Mouse (Mus musculus) hindbrain, embryonic 11.5 days (tissue): ENCODE measurements around the gene Ebpl. TPM values are rescaled to one million over a fixed set of nuclear protein-coding genes. Genes with fewer than 3 reads are reported as not detected.
"Not testable (repeated sequence)": the region's sequence is repeated elsewhere in the genome, so short reads cannot be mapped to it uniquely, and the experiment has no call there.

Experiments used
- ATAC-seq: fragments of 200-750 bp; cut with Nextera tagmentation; 2 replicates; pipeline ENCODE4 v1.8.0; 2017; ENCODE audit warnings: mild to moderate bottlenecking, moderate TSS enrichment, moderate library complexity; ENCODE audit not compliant: low FRiP score
- DNase-seq: peaks from one replicate; pipeline ENCODE4 v3.0.0-alpha.2; 2015; ENCODE audit warnings: low spot score
- H3K27ac ChIP-seq: fragments of 300-500 bp; sonication (generic); 2 replicates; pipeline ENCODE4 v1.5.1; 2014; ENCODE audit warnings: mild to moderate bottlenecking, low read depth, low read length
- H3K27me3 ChIP-seq: fragments of 300-500 bp; sonication (generic); 2 replicates; pipeline ENCODE4 v1.6.1; 2014; ENCODE audit warnings: mild to moderate bottlenecking, low read length, moderate library complexity, mixed read lengths; ENCODE audit not compliant: control insufficient read depth, insufficient read depth
- H3K36me3 ChIP-seq: fragments of 300-500 bp; sonication (generic); 2 replicates; pipeline ENCODE4 v1.6.1; 2014; ENCODE audit warnings: mild to moderate bottlenecking, low read length, moderate library complexity, mixed read lengths; ENCODE audit not compliant: control insufficient read depth, insufficient read depth
- H3K4me1 ChIP-seq: fragments of 300-500 bp; sonication (generic); replicated peaks from 2 replicates; pipeline ENCODE4 v1.6.1; 2014; ENCODE audit warnings: low read length, mixed read lengths; ENCODE audit not compliant: control insufficient read depth, insufficient read depth
- H3K4me2 ChIP-seq: fragments of 300-500 bp; sonication (generic); replicated peaks from 2 replicates; pipeline ENCODE4 v1.6.1; 2014; ENCODE audit warnings: mild to moderate bottlenecking, low read depth, low read length
- H3K4me3 ChIP-seq: fragments of 300-500 bp; sonication (generic); 2 replicates; pipeline ENCODE4 v1.5.1; 2014; ENCODE audit warnings: low read depth, low read length
- H3K9ac ChIP-seq: fragments of 300-500 bp; sonication (generic); 2 replicates; pipeline ENCODE4 v1.6.1; 2014; ENCODE audit warnings: low read depth, low read length
- H3K9me3 ChIP-seq: fragments of 300-500 bp; sonication (generic); 2 replicates; pipeline ENCODE4 v1.6.1; 2016; ENCODE audit warnings: low read length; ENCODE audit not compliant: control insufficient read depth
- WGBS: fragments of 180-500 bp; shearing (Covaris S2); extraction: QIAGEN DNeasy Blood & Tissue Kit; methylation state at CpG from one replicate; pipeline ENCODE4 v1.1.7; 2014; 5-methylcytosine and 5-hydroxymethylcytosine counted together
- polyA plus RNA-seq: library from polyadenylated mRNA; unstranded; fragments of >200 nt; fragmentation: Nextera tagmentation; extraction: Ambion mirVana; gene quantifications from 2 replicates; pipeline ENCODE4 v1.2.1, GENCODE M21; 2014

Ebpl gene
- polyA plus RNA-seq, 1 experiment from 2014 or later: 9.2 TPM

- no peak overlapping the region for H3K9ac ChIP-seq
- DNase-seq: no peak
These were observed 20.9 kb downstream of the Ebpl start for GRCm38 (mm10) chr14:61339381-61339780.

GRCm38 (mm10) chr14:61330996-61331561 lies 29.2 kb downstream of the Ebpl start:
- Histone ChIP-seq H3K4me3 (no peak overlapping the region), H3K9me3 (no peaks in the 10 kb centered on the region), H3K36me3 (no peaks in the 10 kb centered on the region), H3K27me3 (no peaks in the 10 kb centered on the region), H3K4me1 (no peaks in the 10 kb centered on the region), H3K27ac (no peak overlapping the region), H3K4me2 (no peak overlapping the region), H3K9ac (no peak overlapping the region)
- DNase-seq (peak; percentile 92), ATAC-seq (peak; percentile 69; the same call in 1 of the 2 replicates)
- 30% methylated on average over 13 of the region's 13 CpGs for WGBS

More at GRCm38 (mm10) chr14:61339381-61339780, 20.9 kb downstream of the Ebpl start:
- Histone ChIP-seq H3K4me1 (no peaks in the 10 kb centered on the region), H3K4me3 (no peak overlapping the region), H3K27ac (no peak overlapping the region), H3K4me2 (no peak overlapping the region), H3K9me3 (no peaks in the 10 kb centered on the region), H3K27me3 (no peaks in the 10 kb centered on the region), H3K36me3 (no peaks in the 10 kb centered on the region)
- ATAC-seq: no peak
- 82% methylated on average over 4 of the region's 4 CpGs for WGBS

GRCm38 (mm10) chr14:61330591-61330990 lies 29.6 kb downstream of the Ebpl start:
- H3K9ac ChIP-seq: no peak overlapping the region

DNA sequence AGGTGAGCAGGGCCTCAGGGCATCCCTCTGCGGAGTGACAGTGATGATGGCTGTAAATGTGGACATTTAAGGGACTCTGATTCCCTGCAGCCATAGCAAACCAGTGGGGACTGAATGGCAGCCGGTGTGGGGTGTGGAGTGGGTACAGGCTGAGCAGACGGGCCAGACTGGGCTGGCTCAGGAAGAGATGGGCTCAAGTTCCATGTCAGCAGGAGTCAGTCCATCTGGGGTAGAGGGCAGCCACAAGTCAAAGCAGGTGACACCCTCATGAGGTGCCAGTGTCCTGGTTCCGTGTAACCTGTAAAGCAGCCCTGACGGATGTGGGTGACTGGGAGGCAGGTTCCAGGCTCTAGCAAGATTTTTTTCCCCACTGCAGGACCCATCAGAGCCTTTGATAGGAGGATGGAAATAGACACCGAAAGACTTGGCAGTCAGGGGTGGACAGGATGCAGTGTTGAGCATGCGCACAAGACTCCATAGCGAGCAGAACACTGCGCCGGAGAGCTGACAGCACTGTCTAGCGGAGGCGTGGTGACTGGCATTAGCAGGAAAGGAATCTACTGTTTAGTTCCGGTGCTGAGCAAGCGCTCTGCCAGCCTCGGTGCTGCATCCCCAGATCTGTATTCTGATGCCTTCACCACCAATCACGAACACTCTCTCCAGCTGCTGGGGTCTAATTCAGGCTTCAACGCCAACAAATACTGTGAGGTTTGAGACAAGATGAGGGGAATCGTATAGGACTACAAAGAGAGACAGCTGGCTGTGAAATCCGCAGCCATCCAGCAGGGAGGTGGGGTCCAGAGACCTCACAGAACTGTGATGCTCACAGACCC lies 32.4 kb downstream of the Ebpl start:
- Histone ChIP-seq H3K4me2 (peak overlapping the region; percentile 44), H3K4me3 (0 out of 2 replicates have a peak overlapping the region, but pooled peaks have one; percentile 12), H3K27ac (no peak overlapping the region), H3K9ac (peak overlapping the region; percentile 28; the same call in 1 of the 2 replicates), H3K36me3 (no peaks in the 10 kb centered on the region), H3K27me3 (no peaks in the 10 kb centered on the region), H3K9me3 (no peaks in the 10 kb centered on the region), H3K4me1 (no peaks in the 10 kb centered on the region)
- WGBS: 34% methylated on average over 19 of the region's 19 CpGs
- ATAC-seq (peak; percentile 76), DNase-seq (peak; percentile 71)

More at GRCm38 (mm10) chr14:61330591-61330990, 29.6 kb downstream of the Ebpl start:
- Histone ChIP-seq H3K4me3 (no peak overlapping the region), H3K27me3 (no peaks in the 10 kb centered on the region), H3K36me3 (no peaks in the 10 kb centered on the region), H3K27ac (no peak overlapping the region), H3K4me2 (no peak overlapping the region), H3K4me1 (no peaks in the 10 kb centered on the region), H3K9me3 (no peaks in the 10 kb centered on the region)
- WGBS: 85% methylated on average over 11 of the region's 11 CpGs
- DNase-seq (no peak), ATAC-seq (no peak)

DNA sequence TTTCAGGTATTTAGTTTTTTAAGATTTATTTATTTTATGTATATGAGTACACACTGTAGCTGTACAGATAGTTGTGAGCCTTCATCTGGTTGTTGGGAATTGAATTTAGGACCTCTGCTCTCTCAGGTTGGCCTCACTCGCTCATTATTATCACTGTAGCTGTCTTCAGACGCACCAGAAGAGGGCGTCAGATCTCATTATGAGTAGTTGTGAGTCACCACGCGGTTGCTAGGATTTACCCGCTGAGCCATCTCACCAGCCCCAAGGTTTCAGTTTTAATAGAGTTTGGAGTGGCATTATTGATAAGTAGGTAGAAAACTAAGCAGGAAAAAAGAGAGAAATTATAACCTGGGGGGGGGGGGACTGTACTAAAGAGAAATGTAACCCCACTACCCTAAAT lies 33.2 kb downstream of the Ebpl start:
- H3K27ac ChIP-seq, H3K27me3 ChIP-seq, H3K4me2 ChIP-seq, H3K9ac ChIP-seq, H3K36me3 ChIP-seq, H3K9me3 ChIP-seq, H3K4me1 ChIP-seq, DNase-seq, ATAC-seq, H3K4me3 ChIP-seq: not testable (repeated sequence)
- 20% methylated on average over 6 of the region's 6 CpGs for WGBS

DNA sequence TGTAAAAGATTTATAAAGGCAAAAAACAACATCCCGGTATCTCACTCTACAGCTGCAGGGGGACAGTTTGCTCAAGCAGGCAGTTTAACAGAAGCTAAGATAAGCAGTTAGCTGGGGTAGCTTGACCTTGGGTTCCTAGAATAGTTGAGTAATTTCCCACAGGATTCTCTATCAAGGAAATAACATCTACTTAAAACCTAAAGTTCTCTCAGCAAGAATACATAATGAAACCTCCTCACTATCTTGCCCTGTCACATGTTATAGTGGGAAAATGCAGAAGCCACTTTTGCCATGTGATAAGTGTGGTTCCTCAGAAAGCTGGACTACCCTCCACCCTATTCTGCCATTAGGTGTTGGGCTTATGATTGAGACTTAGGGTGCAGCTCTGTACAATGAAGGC lies 37.5 kb downstream of the Ebpl start:
- H3K27me3 ChIP-seq: no peaks in the 10 kb centered on the region
- WGBS: 94% methylated on average over 1 of the region's 1 CpGs
- H3K4me1 ChIP-seq: no peaks in the 10 kb centered on the region
- no peaks in the 10 kb centered on the region for H3K36me3 ChIP-seq
- H3K9me3 ChIP-seq: no peaks in the 10 kb centered on the region
- DNase-seq (no peak), ATAC-seq (no peak)
- no peak overlapping the region for H3K4me3 ChIP-seq
- no peak overlapping the region for H3K27ac ChIP-seq
- H3K9ac ChIP-seq: no peak overlapping the region
- H3K4me2 ChIP-seq: no peak overlapping the region

- no peak overlapping the region for H3K4me2 ChIP-seq
- no peak overlapping the region for H3K27ac ChIP-seq
- 78% methylated on average over 4 of the region's 4 CpGs for WGBS
- ATAC-seq (no peak), DNase-seq (no peak)
- H3K27me3 ChIP-seq: no peaks in the 10 kb centered on the region
- no peak overlapping the region for H3K4me3 ChIP-seq
- H3K4me1 ChIP-seq: no peaks in the 10 kb centered on the region
- no peaks in the 10 kb centered on the region for H3K9me3 ChIP-seq
- no peak overlapping the region for H3K9ac ChIP-seq
- H3K36me3 ChIP-seq: no peaks in the 10 kb centered on the region
These were observed 39.0 kb downstream of the Ebpl start for GRCm38 (mm10) chr14:61321200-61321599.

GRCm38 (mm10) chr14:61320765-61321164 lies 39.5 kb downstream of the Ebpl start:
- Histone ChIP-seq H3K9me3 (no peaks in the 10 kb centered on the region), H3K4me3 (no peak overlapping the region), H3K27ac (no peak overlapping the region), H3K27me3 (no peaks in the 10 kb centered on the region), H3K4me1 (no peaks in the 10 kb centered on the region), H3K36me3 (no peaks in the 10 kb centered on the region), H3K9ac (no peak overlapping the region), H3K4me2 (no peak overlapping the region)
- ATAC-seq (no peak), DNase-seq (no peak)
- 100% methylated on average over 1 of the region's 1 CpGs for WGBS

GRCm38 (mm10) chr14:61316861-61317260 lies 43.4 kb downstream of the Ebpl start:
- WGBS: 41% methylated on average over 4 of the region's 4 CpGs
- DNase-seq (peak; percentile 66), ATAC-seq (no peak)
- Histone ChIP-seq H3K4me3 (no peak overlapping the region), H3K9me3 (no peaks in the 10 kb centered on the region), H3K4me2 (no peak overlapping the region), H3K4me1 (no peaks in the 10 kb centered on the region), H3K27ac (no peak overlapping the region), H3K36me3 (no peaks in the 10 kb centered on the region), H3K27me3 (no peaks in the 10 kb centered on the region), H3K9ac (no peak overlapping the region)
